Mouse (Mus musculus) right cerebral cortex, postnatal 14 days (tissue): ENCODE measurements around the gene Shroom2.
"Not testable (repeated sequence)": the region's sequence is repeated elsewhere in the genome, so short reads cannot be mapped to it uniquely, and the experiment has no call there.

Source experiments
- DNase-seq: peaks from one replicate; pipeline ENCODE4 v3.0.0; 2022

Gene Shroom2

GRCm38 (mm10) chrX:152768891-152769599, at the start of gene Shroom2:
TSS of gene Shroom2 (minus strand) at chrX:152769465.
- peak; percentile 4 for DNase-seq

- DNase-seq = no peak
These were observed 49.7 kb upstream of the Shroom2 start for GRCm38 (mm10) chrX:152818996-152819395.

GRCm38 (mm10) chrX:152813339-152813738, 44.1 kb upstream of the Shroom2 start:
- DNase-seq = no peak

GRCm38 (mm10) chrX:152805317-152805716, 36.1 kb upstream of the Shroom2 start:
- DNase-seq = no peak

- no peak for DNase-seq
These were observed 19.3 kb upstream of the Shroom2 start for GRCm38 (mm10) chrX:152788611-152789010.

- DNase-seq = no peak
These were observed 18.9 kb upstream of the Shroom2 start for GRCm38 (mm10) chrX:152788129-152788528.

- peak; percentile 10 for DNase-seq
These were observed 12.6 kb upstream of the Shroom2 start, which contains the start of gene Gpr143 for GRCm38 (mm10) chrX:152781720-152782403. TSS of gene Gpr143 (plus strand) at chrX:152781921.

- peak; percentile 21 for DNase-seq
These were observed 414 bp upstream of the Shroom2 start for GRCm38 (mm10) chrX:152769600-152770157.

- DNase-seq = no peak
These were observed 5.1 kb downstream of the Shroom2 start for GRCm38 (mm10) chrX:152764171-152764570.

GRCm38 (mm10) chrX:152762855-152763254, 6.4 kb downstream of the Shroom2 start:
- DNase-seq = no peak

GRCm38 (mm10) chrX:152762437-152762836, 6.8 kb downstream of the Shroom2 start:
- no peak for DNase-seq

- no peak for DNase-seq
These were observed 13.0 kb downstream of the Shroom2 start for GRCm38 (mm10) chrX:152756293-152756692.

GRCm38 (mm10) chrX:152755819-152756218, 13.4 kb downstream of the Shroom2 start:
- no peak for DNase-seq

- DNase-seq = no peak
These were observed 23.3 kb downstream of the Shroom2 start for GRCm38 (mm10) chrX:152745925-152746324.

GRCm38 (mm10) chrX:152743642-152744041, 25.6 kb downstream of the Shroom2 start:
- DNase-seq = no peak

- no peak for DNase-seq
These were observed 30.4 kb downstream of the Shroom2 start for GRCm38 (mm10) chrX:152738759-152739368.

GRCm38 (mm10) chrX:152738191-152738590, 31.1 kb downstream of the Shroom2 start:
- DNase-seq = no peak

GRCm38 (mm10) chrX:152735283-152735682, 34.0 kb downstream of the Shroom2 start:
- no peak for DNase-seq

GRCm38 (mm10) chrX:152716693-152717092, 52.6 kb downstream of the Shroom2 start:
- DNase-seq = no peak

- not testable (repeated sequence) for DNase-seq
These were observed 58.5 kb downstream of the Shroom2 start for GRCm38 (mm10) chrX:152710715-152711114.

- no peak for DNase-seq
These were observed 60.9 kb downstream of the Shroom2 start for GRCm38 (mm10) chrX:152708359-152708758.

- DNase-seq = peak; percentile 8
These were observed 63.9 kb downstream of the Shroom2 start for GRCm38 (mm10) chrX:152705397-152705796.

- DNase-seq = no peak
These were observed 65.6 kb downstream of the Shroom2 start for GRCm38 (mm10) chrX:152703624-152704023.
